Mouse (Mus musculus) spleen, adult 2 months (tissue): ENCODE data around the gene Coa3.

Source experiments
- CTCF ChIP-seq: fragments of 200-500 bp; IDR thresholded peaks from 2 replicates; pipeline ENCODE4 v1.5.1; 2011; ENCODE audit warnings: mild to moderate bottlenecking, inconsistent platforms; ENCODE audit not compliant: insufficient read depth, insufficient read length, insufficient replicate concordance; ENCODE audit errors: extremely low read depth
- POLR2A ChIP-seq: fragments of 200-500 bp; IDR thresholded peaks from 2 replicates; pipeline ENCODE4 v1.6.1; 2011; ENCODE audit warnings: low read depth, low read length, inconsistent platforms

GRCm38 (mm10) chr11:101272446-101272845 is 6.5 kb downstream of the Coa3 start:
- TF ChIP-seq CTCF (no peak), POLR2A (no peak)
